Mouse (Mus musculus) embryonic facial prominence, embryonic 13.5 days (tissue): ENCODE measurements around the gene Zfp968. TPM values are rescaled to one million over a fixed set of nuclear protein-coding genes. Genes with fewer than 3 reads are reported as not detected.
"Not testable (repeated sequence)": the region's sequence is repeated elsewhere in the genome, so short reads cannot be mapped to it uniquely, and the experiment has no call there.

Experiments used
- ATAC-seq: fragments of 200-750 bp; cut with Nextera tagmentation; 2 replicates; pipeline ENCODE4 v1.8.0; 2017; ENCODE audit warnings: low read depth; ENCODE audit not compliant: insufficient number of reproducible peaks, insufficient read depth, low FRiP score, low TSS enrichment
- H3K27ac ChIP-seq: fragments of 300-500 bp; sonication (generic); 2 replicates; pipeline ENCODE4 v1.5.1; 2015; ENCODE audit warnings: moderate library complexity, mild to moderate bottlenecking, inconsistent platforms
- H3K27me3 ChIP-seq: fragments of 300-500 bp; sonication (generic); 2 replicates; pipeline ENCODE4 v1.6.1; 2015; ENCODE audit warnings: mild to moderate bottlenecking, inconsistent platforms
- H3K36me3 ChIP-seq: fragments of 300-500 bp; sonication (generic); 2 replicates; pipeline ENCODE4 v1.6.1; 2015; ENCODE audit warnings: mild to moderate bottlenecking, inconsistent platforms
- H3K4me1 ChIP-seq: fragments of 300-500 bp; sonication (generic); 2 replicates; pipeline ENCODE4 v1.6.1; 2015; ENCODE audit warnings: inconsistent platforms
- H3K4me2 ChIP-seq: fragments of 300-500 bp; sonication (generic); 2 replicates; pipeline ENCODE4 v1.6.1; 2015; ENCODE audit warnings: moderate library complexity, mild to moderate bottlenecking, inconsistent platforms
- H3K4me3 ChIP-seq: fragments of 300-500 bp; sonication (generic); 2 replicates; pipeline ENCODE4 v1.5.1; 2015; ENCODE audit warnings: mild to moderate bottlenecking, inconsistent platforms
- H3K9ac ChIP-seq: fragments of 300-500 bp; sonication (generic); 2 replicates; pipeline ENCODE4 v1.6.1; 2015; ENCODE audit warnings: mild to moderate bottlenecking, inconsistent platforms
- H3K9me3 ChIP-seq: fragments of 300-500 bp; sonication (generic); 2 replicates; pipeline ENCODE4 v1.6.1; 2016; ENCODE audit warnings: inconsistent platforms
- WGBS: fragments of 180-500 bp; shearing (Covaris S2); methylation state at CpG from one replicate; pipeline ENCODE4 v1.1.7; 2015; ENCODE audit warnings: mixed read lengths; 5-methylcytosine and 5-hydroxymethylcytosine counted together
- polyA plus RNA-seq: library from polyadenylated mRNA; unstranded; fragments of >200 nt; fragmentation: Nextera tagmentation; extraction: Ambion mirVana; gene quantifications from 2 replicates; pipeline ENCODE4 v1.2.1, GENCODE M21; 2015

Zfp968 gene
- 5.0 and 6.5 TPM in 2 replicates for polyA plus RNA-seq

GRCm38 (mm10) chr2:175372136-175372535 is at the start of gene Zfp968:
Zfp968 (plus strand) TSS chr2:175372436.
- H3K4me3 ChIP-seq, H3K4me1 ChIP-seq, H3K9me3 ChIP-seq, ATAC-seq, H3K27ac ChIP-seq, H3K9ac ChIP-seq, H3K36me3 ChIP-seq, H3K27me3 ChIP-seq, H3K4me2 ChIP-seq: not testable (repeated sequence)
- WGBS: no CpG with 5 or more reads among the region's 6 CpGs

DNA sequence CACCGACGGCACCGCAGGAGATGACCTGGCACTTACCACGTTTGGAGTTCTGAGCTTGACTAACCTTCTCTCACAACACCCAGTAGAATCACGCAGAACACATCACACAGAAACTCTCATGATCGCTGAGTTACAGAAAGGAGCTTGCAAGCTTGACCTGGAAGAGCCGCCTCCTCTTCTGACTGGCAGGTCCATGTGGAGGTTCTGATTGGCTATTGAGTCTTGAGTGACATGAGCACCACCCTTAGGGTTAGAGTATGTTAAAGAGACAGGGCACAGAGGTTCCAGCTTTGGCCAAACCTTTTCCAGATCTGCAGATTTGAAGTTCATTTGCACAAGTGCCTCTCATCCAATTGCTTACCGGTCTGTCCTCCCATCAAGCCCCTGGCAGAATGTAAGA is 34.1 kb upstream of the Zfp968 start, which contains the start of gene Gm4631:
Gene Gm4631, minus strand, starts transcription at position 101 of the 400 bp plus-strand sequence.
- H3K9me3 ChIP-seq, ATAC-seq, H3K4me2 ChIP-seq, H3K27me3 ChIP-seq, H3K4me3 ChIP-seq, H3K4me1 ChIP-seq, H3K36me3 ChIP-seq, H3K27ac ChIP-seq, H3K9ac ChIP-seq: not testable (repeated sequence)
- WGBS: no CpG with 5 or more reads among the region's 8 CpGs

Other genes starting within 250 kb of the Zfp968 start
- 6.8 and 8.5 TPM in 2 replicates for gene Gm14399, start 230.4 kb upstream of the Zfp968 start, polyA plus RNA-seq
- 1.8 and 2.0 TPM in 2 replicates for gene Gm14443, start 196.6 kb upstream of the Zfp968 start, polyA plus RNA-seq
- 4.2 and 9.3 TPM in 2 replicates for gene Gm14391, start 165.5 kb upstream of the Zfp968 start, polyA plus RNA-seq
- 0.49 and 4.6 TPM in 2 replicates for gene Gm14440, start 97.3 kb upstream of the Zfp968 start, polyA plus RNA-seq
- gene Gm4631, start 34.2 kb upstream of the Zfp968 start, polyA plus RNA-seq: 23.1 and 24.8 TPM in 2 replicates
- gene Gm4724, start 63.4 kb downstream of the Zfp968 start, polyA plus RNA-seq: 11.0 and 12.3 TPM in 2 replicates
- 7.1 and 8.0 TPM in 2 replicates for gene Zfp965, start 97.5 kb downstream of the Zfp968 start, polyA plus RNA-seq